Mouse (Mus musculus) common myeloid progenitor, adult 5-6 weeks (primary cell): ENCODE data around the gene Zmiz1. TPM values are rescaled to one million over a fixed set of nuclear protein-coding genes. Genes with fewer than 3 reads are reported as not detected.

ENCODE experiments used
- ATAC-seq: replicated peaks from 2 replicates; pipeline ENCODE4 v1.8.0; 2016; ENCODE audit warnings: low read depth, mild to moderate bottlenecking, moderate TSS enrichment, inconsistent platforms; ENCODE audit not compliant: poor library complexity, severe bottlenecking
- total RNA-seq: library from RNA; stranded (forward); fragments of 200-1000, 187-1606 nt; gene quantifications from 2 replicates; pipeline ENCODE4 v1.2.3, GENCODE M21; 2017

Gene Zmiz1
- total RNA-seq, 1 experiment from 2014 or later: 23.1 TPM

DNA sequence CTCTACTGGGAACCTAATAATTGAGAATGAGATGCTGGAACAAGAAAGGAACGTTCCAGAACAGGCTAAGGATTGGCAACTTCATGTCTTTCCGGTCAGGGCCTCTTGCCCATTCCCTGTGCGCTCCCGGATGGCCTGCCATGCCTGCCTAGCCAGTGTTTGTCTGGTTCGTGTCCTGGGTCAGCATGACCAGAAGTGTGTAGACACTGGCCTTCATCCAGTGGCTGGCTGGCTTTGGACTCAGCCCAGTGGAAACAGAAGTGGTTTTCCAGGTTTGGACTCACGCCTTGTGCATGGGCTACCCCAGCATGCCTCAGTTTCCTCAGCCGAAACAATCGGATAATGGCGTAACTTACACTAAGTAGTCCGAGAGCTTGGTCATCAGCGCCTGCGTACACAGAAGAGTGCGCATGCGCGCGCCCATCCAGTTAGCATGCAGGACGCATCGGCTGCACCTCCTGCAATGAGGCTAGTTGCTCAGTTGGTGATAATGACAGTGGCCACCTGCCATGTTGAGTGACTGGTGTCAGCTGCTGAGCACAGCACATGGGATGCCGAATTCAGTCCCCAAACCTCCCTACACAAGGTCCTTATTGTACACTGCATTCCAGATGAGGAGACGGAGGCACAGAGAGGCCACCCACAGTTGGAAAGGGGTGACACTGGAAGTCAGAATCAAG, 50.6 kb downstream of the Zmiz1 start:
- ATAC-seq: no peak

DNA sequence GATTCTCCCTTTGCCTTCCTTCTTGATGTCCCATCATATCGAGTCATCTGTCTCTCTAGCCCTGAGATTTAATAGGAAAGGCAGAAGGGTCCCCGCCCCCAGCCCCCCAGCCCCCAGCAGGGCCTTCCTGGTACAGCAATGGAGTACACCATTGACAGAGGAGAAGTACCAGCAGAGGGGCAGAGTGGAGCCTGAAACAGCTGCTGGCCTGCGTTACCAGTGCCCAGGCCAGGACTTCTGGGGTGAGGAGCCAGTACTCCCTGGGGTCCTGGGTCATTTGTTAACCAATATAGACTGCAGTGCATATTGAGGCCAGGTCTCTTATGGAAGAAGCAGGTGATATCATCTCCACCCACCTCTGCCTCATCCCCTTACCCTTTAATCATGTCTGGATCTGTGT, 51.4 kb downstream of the Zmiz1 start:
- no peak for ATAC-seq

GRCm38 (mm10) chr14:25510987-25511386, 52.0 kb downstream of the Zmiz1 start:
- 0 out of 2 replicates have a peak, but pooled peaks have one; percentile 19 for ATAC-seq

DNA sequence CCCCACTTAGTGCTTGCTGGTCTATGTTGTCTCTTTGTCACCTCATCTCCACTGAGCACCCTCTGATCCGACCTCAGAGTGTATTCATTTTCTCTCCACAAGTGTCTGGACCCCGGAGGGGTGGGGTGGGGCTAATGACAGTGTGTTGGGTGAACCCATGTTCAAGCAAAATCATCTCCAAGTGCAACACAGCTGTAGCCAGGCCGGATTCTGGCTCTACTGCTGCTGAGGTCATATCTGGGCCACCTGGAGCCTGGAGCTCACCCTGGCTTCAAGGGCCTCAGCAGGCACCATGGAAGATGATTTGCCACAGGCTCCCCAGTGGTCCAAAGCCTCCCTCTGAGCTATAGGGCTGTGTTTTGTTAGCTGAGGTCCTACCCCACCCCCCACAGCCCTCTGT, 52.6 kb downstream of the Zmiz1 start:
- ATAC-seq: no peak

DNA sequence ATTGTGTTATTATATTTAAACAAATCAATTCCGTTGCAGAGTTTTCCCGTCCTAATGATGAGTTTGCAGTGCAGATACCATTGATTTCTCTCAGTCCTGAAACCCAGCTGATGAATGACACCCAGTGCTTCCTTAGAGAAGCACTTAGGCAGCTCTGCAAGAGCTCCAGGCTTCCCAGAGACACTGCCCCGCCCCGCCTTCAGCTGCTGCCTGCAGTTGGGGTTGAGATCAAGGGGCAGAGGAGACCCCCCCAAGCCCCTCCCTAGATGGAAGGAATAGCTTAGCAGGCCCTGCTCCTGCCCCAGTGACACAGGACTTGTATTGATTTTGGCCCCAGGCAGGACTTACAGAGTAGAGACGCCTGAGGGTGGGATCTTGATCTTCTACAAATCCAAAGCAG, 53.0 kb downstream of the Zmiz1 start:
- ATAC-seq: no peak

DNA sequence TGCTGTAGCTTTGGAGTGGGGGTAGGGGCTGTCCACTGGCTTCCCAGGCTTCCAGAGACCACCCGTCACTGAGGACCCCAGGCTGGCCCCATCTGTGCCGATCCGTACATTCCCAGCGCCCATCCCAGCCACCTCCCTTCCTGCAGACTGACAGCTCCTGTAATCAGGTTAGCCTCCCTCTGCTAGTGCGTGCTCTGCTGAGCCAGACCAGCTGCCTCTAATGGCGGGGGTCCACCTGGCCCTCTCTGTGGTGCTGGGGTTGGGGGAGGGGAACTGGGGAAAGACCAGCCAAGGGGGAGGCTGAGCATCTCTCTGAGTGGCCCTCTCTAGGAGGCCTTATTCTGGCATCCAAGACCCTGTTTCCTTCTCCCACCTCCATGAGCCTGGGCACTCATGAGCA, 53.8 kb downstream of the Zmiz1 start:
- no peak for ATAC-seq

- ATAC-seq: no peak
Measured at GRCm38 (mm10) chr14:25513496-25513895, 54.5 kb downstream of the Zmiz1 start.

DNA sequence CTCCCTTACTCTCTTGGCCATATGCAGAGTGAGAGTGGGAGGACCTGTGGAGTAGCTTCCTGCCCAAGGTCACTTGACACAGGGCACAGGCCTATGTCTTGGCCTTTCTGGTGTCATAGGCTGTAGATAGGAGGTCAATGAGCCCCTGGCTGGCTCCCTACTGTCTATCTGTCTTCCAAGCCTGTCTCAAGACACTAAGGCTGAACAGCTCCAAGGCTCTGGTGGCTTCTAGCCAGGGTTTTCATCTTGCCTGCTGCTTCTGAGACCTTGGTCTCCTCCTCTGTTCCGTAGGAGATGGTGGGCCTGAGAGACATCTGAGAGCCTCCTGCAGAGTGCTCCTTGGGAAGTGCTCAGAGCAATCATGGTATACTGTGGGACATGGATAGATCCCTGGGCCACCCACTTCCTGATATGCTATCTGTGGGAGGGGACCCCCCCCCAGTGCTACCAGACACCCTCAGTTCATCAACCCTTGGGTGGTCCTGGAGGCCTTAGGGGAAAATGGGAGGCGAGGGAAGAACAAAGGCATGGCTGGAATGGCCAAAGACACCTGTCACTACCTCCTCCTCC, 56.0 kb downstream of the Zmiz1 start:
- ATAC-seq: no peak

DNA sequence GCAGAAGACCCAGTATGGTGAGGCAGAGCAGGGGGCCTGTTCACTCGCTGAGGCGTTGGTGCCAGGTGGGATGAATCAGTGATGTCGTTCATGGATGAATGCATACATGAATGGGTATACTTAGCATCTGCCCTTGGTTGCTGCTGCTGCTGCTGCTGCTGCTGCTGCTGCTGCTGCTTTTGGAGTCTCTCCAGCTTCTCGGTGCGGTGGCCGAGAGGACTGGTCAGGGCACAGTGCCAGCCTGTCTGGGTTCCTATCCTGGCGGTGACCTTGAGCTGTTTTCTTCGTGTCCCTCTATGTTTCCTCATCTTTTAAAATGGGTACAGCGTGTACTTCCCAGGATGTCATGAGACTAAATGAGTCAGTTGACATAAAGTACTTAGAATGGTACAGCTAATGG, 56.9 kb downstream of the Zmiz1 start:
- ATAC-seq: no peak

DNA sequence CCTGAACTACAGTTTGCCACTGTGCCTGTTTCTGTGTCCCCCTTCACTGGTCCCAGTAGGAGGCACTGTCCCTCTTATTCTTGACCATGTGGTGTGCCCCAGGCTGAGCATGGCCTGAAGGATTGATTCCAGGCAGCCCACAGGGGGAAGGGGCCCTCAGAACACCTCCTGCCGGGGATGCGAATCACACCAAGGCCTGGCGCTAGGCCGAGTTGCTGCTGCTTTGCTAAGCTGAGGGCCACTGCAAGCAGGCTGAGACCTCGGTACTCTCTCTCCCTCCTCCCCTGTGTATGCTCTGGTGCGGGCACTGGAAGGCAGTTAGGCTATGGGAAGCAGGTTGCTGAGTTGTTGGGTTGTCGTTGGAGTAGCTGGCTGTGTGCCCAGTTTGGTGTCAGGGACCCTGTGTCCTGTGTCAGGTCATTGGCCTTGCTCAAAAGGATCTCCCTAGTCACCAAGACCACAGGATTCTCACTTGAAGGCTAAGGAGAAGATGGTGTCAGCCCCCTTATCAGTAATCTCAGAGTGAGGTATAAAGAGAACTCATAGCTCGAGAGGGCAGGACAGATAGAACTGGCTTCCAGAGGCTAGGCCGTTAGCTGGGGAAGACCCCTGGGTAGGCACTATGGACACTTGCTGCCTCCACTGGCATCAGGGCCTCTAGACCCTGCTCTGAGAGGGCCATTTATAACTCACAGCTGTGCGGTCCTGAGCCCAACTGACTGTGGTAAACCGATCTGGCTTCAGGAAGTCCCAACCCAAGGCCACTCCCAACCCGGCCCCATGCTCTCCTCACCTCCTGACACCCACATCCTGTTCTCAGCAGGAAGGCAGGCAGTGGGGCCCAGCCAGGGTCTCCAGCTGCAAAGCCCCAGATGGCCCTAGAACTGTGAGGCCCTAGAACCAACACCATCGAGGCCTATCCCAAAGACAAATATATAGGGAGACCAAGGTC, 57.9 kb downstream of the Zmiz1 start:
- ATAC-seq: peak; percentile 72

DNA sequence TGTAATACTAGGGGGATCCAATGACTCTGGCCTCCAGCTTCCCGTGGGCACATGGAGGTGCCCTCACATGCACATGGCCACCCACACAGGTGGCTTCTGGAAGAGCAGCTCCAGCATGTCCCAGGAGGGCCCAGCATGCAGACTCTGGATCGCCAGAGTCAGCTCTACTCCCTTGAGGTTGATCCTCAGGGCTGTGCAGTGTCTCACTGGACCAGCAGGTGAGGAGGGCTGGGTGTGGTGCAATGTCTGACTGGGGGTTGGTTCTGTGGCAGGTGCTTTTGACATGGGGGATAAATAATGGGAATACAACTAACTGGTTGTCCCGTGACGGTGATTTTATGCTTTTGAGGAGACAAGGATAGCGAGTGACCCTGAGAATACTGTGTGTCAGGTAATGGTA, 59.7 kb downstream of the Zmiz1 start:
- no peak for ATAC-seq

DNA sequence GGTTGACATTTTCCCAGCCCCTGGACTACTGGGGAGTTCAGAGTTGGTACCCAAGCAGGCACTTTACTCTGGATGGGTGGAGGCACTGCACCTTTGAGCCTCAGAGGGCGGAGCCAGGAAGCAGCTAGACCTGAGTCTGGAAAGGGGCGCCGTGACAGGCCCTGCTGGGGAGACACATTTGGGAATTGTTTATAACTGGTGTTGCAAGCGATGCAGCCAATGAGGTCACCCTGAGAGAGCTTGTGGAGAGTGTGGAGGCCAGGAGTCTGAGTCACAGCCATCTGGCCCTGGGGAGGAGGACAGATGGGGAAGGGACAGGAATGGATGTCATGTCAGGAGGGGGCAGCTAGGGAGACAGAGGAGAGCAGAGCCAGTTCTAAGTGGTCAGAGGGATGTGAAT, 60.7 kb downstream of the Zmiz1 start:
- no peak for ATAC-seq

DNA sequence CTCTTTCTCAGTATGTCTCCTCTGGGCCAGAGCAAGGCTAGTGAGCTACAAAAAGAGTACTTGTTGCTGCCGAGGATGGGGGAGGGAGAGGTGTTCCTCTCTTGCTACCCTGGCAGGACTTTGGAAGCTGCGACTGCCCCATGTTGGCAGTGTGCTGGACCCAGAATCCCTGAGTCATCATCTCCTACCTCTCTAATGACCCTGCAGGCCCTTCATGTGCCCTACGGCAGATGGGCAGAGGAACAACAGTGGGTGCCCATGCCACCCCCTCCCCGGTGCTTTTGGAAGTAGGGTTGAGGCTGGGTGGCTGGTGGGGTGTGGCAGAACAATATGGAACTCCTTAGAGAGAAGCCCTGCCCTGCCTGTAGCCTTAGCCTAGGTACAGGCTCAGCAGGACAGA, 61.6 kb downstream of the Zmiz1 start:
- ATAC-seq: no peak

GRCm38 (mm10) chr14:25520991-25521390, 62.0 kb downstream of the Zmiz1 start:
- no peak for ATAC-seq

GRCm38 (mm10) chr14:25521500-25521899, 62.5 kb downstream of the Zmiz1 start:
- ATAC-seq: no peak

- ATAC-seq: peak; percentile 54
Measured at GRCm38 (mm10) chr14:25522415-25522814, 63.4 kb downstream of the Zmiz1 start.

- ATAC-seq: no peak
Measured at GRCm38 (mm10) chr14:25523230-25524110, 64.5 kb downstream of the Zmiz1 start.

DNA sequence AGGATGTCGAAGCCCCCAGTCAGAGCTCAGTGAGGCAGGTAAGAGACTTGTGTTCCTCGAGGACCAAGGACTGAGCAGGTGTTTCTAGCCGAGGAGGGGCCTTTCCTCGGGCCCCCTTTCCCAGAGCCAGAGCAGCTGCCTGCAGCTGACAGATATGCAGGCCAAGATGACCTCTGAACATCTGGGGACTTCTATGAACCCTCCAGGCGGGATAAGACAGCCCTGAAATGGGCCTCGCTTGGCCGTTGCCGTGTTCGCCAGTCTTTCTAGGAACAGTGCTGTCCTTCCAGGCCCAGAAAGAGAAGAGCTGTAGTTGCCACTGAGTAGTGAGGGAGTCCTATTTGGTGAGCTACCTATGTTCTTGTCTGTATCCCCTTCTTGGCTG, 65.1 kb downstream of the Zmiz1 start:
- no peak for ATAC-seq

DNA sequence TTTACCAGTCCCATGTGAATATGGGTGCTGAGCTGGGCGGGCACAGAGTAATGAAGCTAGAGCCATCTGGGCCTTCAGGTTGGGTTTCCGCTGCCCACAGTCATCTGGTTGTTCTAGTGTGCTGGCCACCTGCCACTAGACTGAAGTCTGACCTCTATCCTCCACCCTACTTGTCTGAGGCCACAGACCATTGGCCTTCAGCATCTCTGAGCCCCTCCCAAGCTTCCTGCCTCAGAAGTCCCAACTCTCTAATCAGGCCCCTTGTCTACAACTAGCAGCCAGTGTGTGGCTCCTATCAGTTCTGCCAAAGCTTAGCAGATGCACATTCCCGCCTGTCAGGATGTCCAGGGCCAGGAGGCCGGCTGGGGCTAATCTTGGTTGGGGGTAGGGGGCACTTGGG, 65.9 kb downstream of the Zmiz1 start:
- peak; percentile 33 for ATAC-seq

GRCm38 (mm10) chr14:25525729-25526128, 66.7 kb downstream of the Zmiz1 start:
- ATAC-seq: no peak
